Mouse (Mus musculus): Measurements from ENCODE around the gene Dolk. TPM values are rescaled to one million over a fixed set of nuclear protein-coding genes. Genes with fewer than 3 reads are reported as not detected.

Gene Dolk
- polyA plus RNA-seq (2015; fragmentation: Nextera tagmentation; extraction: Ambion mirVana): 26.9 and 32.0 TPM in 2 replicates

DNA sequence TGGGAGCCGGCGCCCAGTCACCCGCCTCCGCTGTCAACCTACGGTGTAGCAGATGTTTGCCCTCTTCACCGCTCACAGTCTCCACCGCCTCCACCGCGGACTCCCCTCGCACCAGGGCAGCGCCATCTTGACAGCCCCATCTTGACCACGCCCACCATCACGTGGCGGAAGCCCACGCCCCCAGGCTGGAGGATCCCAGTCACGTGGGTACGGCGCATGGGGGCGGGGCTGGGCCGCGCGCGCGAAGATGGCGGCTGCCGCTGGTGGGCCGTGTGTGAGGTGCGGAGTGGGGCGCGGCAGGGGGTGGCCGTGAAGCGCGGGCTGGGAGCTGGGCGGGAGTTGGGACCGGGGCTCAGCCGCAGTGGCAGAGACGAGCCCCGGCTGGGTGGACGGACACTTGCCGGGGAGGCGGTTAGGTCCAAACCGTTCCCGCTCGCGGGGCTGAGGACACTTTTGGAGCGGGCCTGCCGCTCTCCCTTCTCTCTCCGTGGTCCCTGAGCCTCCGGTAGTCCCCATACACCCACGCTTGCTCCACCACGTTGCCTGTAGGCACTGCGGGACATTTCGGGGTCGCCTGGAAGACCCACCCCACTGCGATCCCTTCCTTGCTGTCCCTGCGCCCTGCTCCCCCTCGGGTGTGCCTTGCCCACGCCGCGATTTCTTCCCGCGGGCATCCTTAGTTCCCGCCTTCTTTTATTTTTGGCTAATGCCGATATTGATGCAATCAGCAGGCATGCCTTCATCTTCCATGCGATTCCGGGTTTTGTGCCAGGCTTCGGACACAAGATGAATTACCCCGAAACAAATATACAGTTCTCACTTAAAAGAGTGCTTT lies at the start of gene Dolk, which contains the start of gene Nup188:
Gene Dolk, minus strand, starts transcription at position 143 of the 835 bp plus-strand sequence.
Gene Nup188, plus strand, starts transcription at position 206 of the 835 bp plus-strand sequence.
- Histone ChIP-seq H3K9ac (peak within 1 kb of the TSS; percentile 89), H3K4me2 (peak within 1 kb of the TSS; percentile 85), H3K27me3 (no peaks in the 10 kb centered on the region), H3K36me3 (no peaks in the 10 kb centered on the region), H3K9me3 (replicated peaks) (no peaks in the 10 kb centered on the region), H3K4me1 (replicated peaks) (peaks cover 19% of the 10 kb centered on the region), H3K27ac (peak within 1 kb of the TSS; percentile 76), H3K4me3 (peak within 1 kb of the TSS; percentile 91)
- WGBS: under 1% methylated on average over 68 of the region's 68 CpGs
- peak; percentile 96 for ATAC-seq (replicated peaks; ENCODE audit: insufficient number of reproducible peaks, insufficient read depth, low FRiP score, low read depth)

- Histone ChIP-seq H3K9me3 (replicated peaks) (no peaks in the 10 kb centered on the region), H3K27me3 (no peaks in the 10 kb centered on the region), H3K36me3 (peaks cover 85% of the 10 kb centered on the region), H3K27ac (no peak overlapping the region), H3K9ac (no peak overlapping the region), H3K4me3 (no peak overlapping the region), H3K4me2 (no peak overlapping the region), H3K4me1 (replicated peaks) (no peaks in the 10 kb centered on the region)
- ATAC-seq (replicated peaks; ENCODE audit: insufficient number of reproducible peaks, insufficient read depth, low FRiP score, low read depth): no peak
- WGBS: 91% methylated on average over 2 of the region's 2 CpGs
These were observed 49.2 kb upstream of the Dolk start for GRCm38 (mm10) chr2:30335324-30335723.

- 86% methylated on average over 3 of the region's 3 CpGs for WGBS
- Histone ChIP-seq H3K4me1 (replicated peaks) (no peaks in the 10 kb centered on the region), H3K4me3 (no peak overlapping the region), H3K36me3 (peaks cover 90% of the 10 kb centered on the region), H3K9me3 (replicated peaks) (no peaks in the 10 kb centered on the region), H3K4me2 (no peak overlapping the region), H3K9ac (no peak overlapping the region), H3K27ac (no peak overlapping the region), H3K27me3 (no peaks in the 10 kb centered on the region)
- no peak for ATAC-seq (replicated peaks; ENCODE audit: insufficient number of reproducible peaks, insufficient read depth, low FRiP score, low read depth)
These were observed 42.7 kb upstream of the Dolk start for GRCm38 (mm10) chr2:30328791-30329190.

DNA sequence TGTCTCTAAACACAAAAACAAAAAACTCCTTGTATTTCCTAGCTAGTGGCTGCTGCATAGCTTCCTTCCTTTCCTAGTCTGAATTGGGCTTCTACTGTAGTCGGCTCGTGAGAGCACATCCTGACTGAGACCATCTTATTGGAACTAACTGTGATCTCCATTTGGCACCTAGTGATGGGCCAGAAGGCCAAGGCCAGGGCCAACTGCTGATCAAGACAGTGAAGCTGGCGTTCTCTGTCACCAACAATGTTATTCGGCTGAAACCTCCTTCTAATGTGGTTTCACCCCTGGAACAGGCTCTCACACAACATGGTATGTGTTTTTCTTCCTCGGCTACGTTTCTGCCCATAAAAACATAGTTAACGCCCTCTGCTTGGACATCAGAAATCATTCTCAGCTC lies 41.1 kb upstream of the Dolk start:
- WGBS: 90% methylated on average over 7 of the region's 7 CpGs
- Histone ChIP-seq H3K27me3 (no peaks in the 10 kb centered on the region), H3K4me1 (replicated peaks) (no peaks in the 10 kb centered on the region), H3K9me3 (replicated peaks) (no peaks in the 10 kb centered on the region), H3K9ac (no peak overlapping the region), H3K4me3 (no peak overlapping the region), H3K4me2 (no peak overlapping the region), H3K27ac (no peak overlapping the region), H3K36me3 (peaks cover 90% of the 10 kb centered on the region)
- ATAC-seq (replicated peaks; ENCODE audit: insufficient number of reproducible peaks, insufficient read depth, low FRiP score, low read depth): no peak

- Histone ChIP-seq H3K27ac (no peak overlapping the region), H3K36me3 (peaks cover 90% of the 10 kb centered on the region), H3K4me3 (no peak overlapping the region), H3K27me3 (no peaks in the 10 kb centered on the region), H3K4me2 (no peak overlapping the region), H3K9me3 (replicated peaks) (no peaks in the 10 kb centered on the region), H3K9ac (no peak overlapping the region), H3K4me1 (replicated peaks) (no peaks in the 10 kb centered on the region)
- 94% methylated on average over 5 of the region's 5 CpGs for WGBS
- no peak for ATAC-seq (replicated peaks; ENCODE audit: insufficient number of reproducible peaks, insufficient read depth, low FRiP score, low read depth)
These were observed 39.2 kb upstream of the Dolk start for GRCm38 (mm10) chr2:30325296-30325695.

- Histone ChIP-seq H3K36me3 (peaks cover 80% of the 10 kb centered on the region), H3K4me3 (no peak overlapping the region), H3K4me1 (replicated peaks) (no peaks in the 10 kb centered on the region), H3K9ac (no peak overlapping the region), H3K9me3 (replicated peaks) (no peaks in the 10 kb centered on the region), H3K27ac (no peak overlapping the region), H3K27me3 (no peaks in the 10 kb centered on the region), H3K4me2 (no peak overlapping the region)
- WGBS: 89% methylated on average over 7 of the region's 7 CpGs
- ATAC-seq (replicated peaks; ENCODE audit: insufficient number of reproducible peaks, insufficient read depth, low FRiP score, low read depth): no peak
These were observed 37.0 kb upstream of the Dolk start for GRCm38 (mm10) chr2:30323111-30323510.

DNA sequence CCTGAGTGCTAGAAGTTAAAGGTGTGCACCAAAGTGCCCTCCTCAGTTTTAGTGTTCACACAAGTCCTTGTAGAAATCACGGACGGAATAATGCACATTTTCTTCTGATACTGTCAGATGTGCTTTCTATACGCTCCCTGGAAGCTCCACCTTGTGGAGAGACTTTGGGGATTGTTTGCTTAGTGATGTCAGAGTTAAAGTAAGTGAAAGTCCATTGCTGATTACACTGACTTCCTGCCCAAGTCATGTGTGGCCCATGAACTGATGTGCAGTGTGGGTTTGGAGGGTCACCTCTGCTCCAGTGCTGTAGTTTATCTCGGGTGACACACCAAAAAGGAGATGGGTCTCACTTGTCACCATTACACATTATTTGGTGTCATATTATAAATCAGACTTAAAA lies 33.1 kb upstream of the Dolk start:
- Histone ChIP-seq H3K4me2 (no peak overlapping the region), H3K27ac (no peak overlapping the region), H3K9ac (no peak overlapping the region), H3K9me3 (replicated peaks) (no peaks in the 10 kb centered on the region), H3K4me3 (no peak overlapping the region), H3K4me1 (replicated peaks) (no peaks in the 10 kb centered on the region), H3K27me3 (no peaks in the 10 kb centered on the region), H3K36me3 (peaks cover 84% of the 10 kb centered on the region)
- 78% methylated on average over 4 of the region's 4 CpGs for WGBS
- no peak for ATAC-seq (replicated peaks; ENCODE audit: insufficient number of reproducible peaks, insufficient read depth, low FRiP score, low read depth)

- Histone ChIP-seq H3K36me3 (peaks cover 84% of the 10 kb centered on the region), H3K27ac (no peak overlapping the region), H3K9ac (no peak overlapping the region), H3K4me1 (replicated peaks) (no peaks in the 10 kb centered on the region), H3K4me3 (no peak overlapping the region), H3K4me2 (no peak overlapping the region), H3K27me3 (no peaks in the 10 kb centered on the region), H3K9me3 (replicated peaks) (no peaks in the 10 kb centered on the region)
- 93% methylated on average over 5 of the region's 5 CpGs for WGBS
- no peak for ATAC-seq (replicated peaks; ENCODE audit: insufficient number of reproducible peaks, insufficient read depth, low FRiP score, low read depth)
These were observed 30.8 kb upstream of the Dolk start for GRCm38 (mm10) chr2:30316955-30317354.

DNA sequence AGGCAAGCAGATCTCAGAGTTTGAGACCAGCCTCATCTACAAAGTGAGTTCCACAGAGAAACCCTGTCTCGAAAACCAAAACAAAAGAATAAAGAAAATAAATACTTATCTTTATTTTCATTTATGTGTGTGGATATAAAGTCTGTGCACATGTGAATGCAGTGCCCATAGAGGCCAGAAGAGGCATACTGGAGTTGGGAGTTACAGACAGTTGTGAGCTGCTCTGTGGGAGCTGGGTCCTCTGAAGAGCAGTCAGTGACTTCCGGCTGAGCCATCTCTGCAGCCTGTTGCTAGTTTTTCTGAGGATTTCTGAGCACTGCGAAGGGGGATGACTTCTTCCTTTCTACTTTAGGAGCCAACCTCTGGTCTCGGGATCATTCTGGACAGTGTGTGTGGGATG lies 30.0 kb upstream of the Dolk start:
- no peak overlapping the region for H3K4me3 ChIP-seq

DNA sequence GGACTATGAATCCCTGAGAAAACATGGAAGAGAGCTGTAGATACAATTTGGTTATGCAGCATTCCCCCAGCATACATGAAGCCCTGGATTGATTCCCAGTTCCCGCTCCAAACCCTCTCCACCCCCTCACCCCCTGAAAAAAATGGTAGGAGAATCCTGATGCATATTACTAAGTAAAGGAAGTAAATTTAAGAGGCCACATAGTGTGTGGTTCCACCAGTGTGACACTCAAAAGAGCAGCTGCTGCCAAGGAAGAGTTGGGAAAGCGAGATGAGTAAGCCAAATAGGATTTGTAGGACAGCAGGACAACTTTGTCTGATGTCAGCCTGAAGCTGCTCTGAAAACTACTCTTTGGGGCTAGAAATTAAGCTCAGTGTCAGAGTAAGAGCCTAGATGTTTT lies 25.3 kb upstream of the Dolk start:
- 94% methylated on average over 2 of the region's 2 CpGs for WGBS
- ATAC-seq (replicated peaks; ENCODE audit: insufficient number of reproducible peaks, insufficient read depth, low FRiP score, low read depth): no peak
- no peaks in the 10 kb centered on the region for H3K4me1 ChIP-seq (replicated peaks)

More for the DNA sequence above, 30.0 kb upstream of the Dolk start:
- ATAC-seq (replicated peaks; ENCODE audit: insufficient number of reproducible peaks, insufficient read depth, low FRiP score, low read depth): no peak
- Histone ChIP-seq H3K27me3 (no peaks in the 10 kb centered on the region), H3K9ac (no peak overlapping the region), H3K9me3 (replicated peaks) (no peaks in the 10 kb centered on the region), H3K4me1 (replicated peaks) (no peaks in the 10 kb centered on the region), H3K36me3 (peaks cover 82% of the 10 kb centered on the region), H3K27ac (no peak overlapping the region), H3K4me2 (no peak overlapping the region)
- 92% methylated on average over 4 of the region's 4 CpGs for WGBS

DNA sequence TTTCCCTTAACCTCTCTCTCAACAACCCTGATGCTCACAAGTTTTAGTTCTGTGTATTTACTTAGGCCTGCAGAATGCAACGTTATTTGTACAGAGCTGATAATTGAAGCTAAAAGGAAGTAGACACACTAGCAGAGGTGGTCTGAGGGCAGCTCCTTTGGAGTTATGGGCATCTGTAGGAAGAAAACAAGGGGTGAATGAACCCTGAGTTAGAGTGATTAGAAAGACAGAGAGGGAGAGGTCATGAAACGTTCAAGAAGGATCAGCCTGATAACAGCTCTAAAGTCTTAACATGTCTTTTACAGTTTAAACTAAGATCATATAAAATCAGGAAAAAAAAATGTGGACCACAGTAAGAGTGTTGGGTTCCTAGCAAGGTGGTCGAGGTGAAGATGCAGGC lies 23.2 kb upstream of the Dolk start:
- Histone ChIP-seq H3K4me1 (replicated peaks) (no peaks in the 10 kb centered on the region), H3K27me3 (no peaks in the 10 kb centered on the region), H3K9ac (no peak overlapping the region), H3K4me2 (no peak overlapping the region), H3K9me3 (replicated peaks) (no peaks in the 10 kb centered on the region), H3K36me3 (peaks cover 92% of the 10 kb centered on the region), H3K4me3 (no peak overlapping the region), H3K27ac (no peak overlapping the region)
- no peak for ATAC-seq (replicated peaks; ENCODE audit: insufficient number of reproducible peaks, insufficient read depth, low FRiP score, low read depth)
- WGBS: 81% methylated on average over 3 of the region's 3 CpGs

More for the DNA sequence above, 25.3 kb upstream of the Dolk start:
- no peaks in the 10 kb centered on the region for H3K9me3 ChIP-seq (replicated peaks)
- no peak overlapping the region for H3K9ac ChIP-seq
- peaks cover 91% of the 10 kb centered on the region for H3K36me3 ChIP-seq
- H3K4me3 ChIP-seq: no peak overlapping the region
- no peaks in the 10 kb centered on the region for H3K27me3 ChIP-seq
- no peak overlapping the region for H3K27ac ChIP-seq
- H3K4me2 ChIP-seq: no peak overlapping the region

- no peak for ATAC-seq (replicated peaks; ENCODE audit: insufficient number of reproducible peaks, insufficient read depth, low FRiP score, low read depth)
- 91% methylated on average over 7 of the region's 7 CpGs for WGBS
- H3K9ac ChIP-seq: no peak overlapping the region
- H3K27me3 ChIP-seq: no peaks in the 10 kb centered on the region
- H3K36me3 ChIP-seq: peaks cover 87% of the 10 kb centered on the region
- H3K4me2 ChIP-seq: no peak overlapping the region
- H3K27ac ChIP-seq: no peak overlapping the region
- no peak overlapping the region for H3K4me3 ChIP-seq
- H3K4me1 ChIP-seq (replicated peaks): no peaks in the 10 kb centered on the region
- no peaks in the 10 kb centered on the region for H3K9me3 ChIP-seq (replicated peaks)
These were observed 20.0 kb upstream of the Dolk start for GRCm38 (mm10) chr2:30306087-30306486.
